26 mouse cellular contexts compared by ENCODE assay signal in genomic region chr7:133060170-133060569, GRCm38 (mm10).
DNase-seq lines count a peak whose midpoint lies in the region; ATAC-seq and TF ChIP-seq lines count a peak whose summit lies in the region.
"Had no signal": no experiment of that assay in that cellular context is flagged by ENCODE, and none has a peak within 500 bp of the region (broad histone marks: within the 10 kb centered on the region; RNA-seq: fewer than 3 reads in every experiment).

No protein-coding gene starts in this region.

- peak overlapping the region; percentile 91 for H3K27ac ChIP-seq in gastrocnemius, adult 2 months
- H3K27ac ChIP-seq in neural tube, embryonic 13.5 days (replicated peaks): peak overlapping the region; percentile 20; the same call in 1 of the 2 replicates
- H3K27ac ChIP-seq: hindbrain, embryonic 12.5 days; kidney, postnatal 0 days; limb, embryonic 10.5 days; limb, embryonic 15.5 days; liver, embryonic 14.5 days; macrophage; neural tube, embryonic 15.5 days had no signal

- DNase-seq in cerebellum, postnatal 14 days: peak; percentile 52 to 56
- no peak for DNase-seq in gastrocnemius, adult 2 months
- no peak for DNase-seq in gastrocnemius, postnatal 25 days
- no peak for DNase-seq in neural tube, embryonic 10.5 days (ENCODE audit: extremely low spot score, low spot score)
- DNase-seq: adrenal gland, adult 2 months; adrenal gland, postnatal 36 days; B cell, adult 2 months; gastrocnemius, postnatal 36 days; heart, adult 2 months; kidney, adult 8-10 months; kidney, postnatal 4 days; lung, adult 2 months; lung, postnatal 10 days; right cerebral cortex, postnatal 14 days had no signal

- H3K36me3 ChIP-seq in neural tube, embryonic 13.5 days: peaks cover 15% of the 10 kb centered on the region; the same call in 1 of the 2 replicates
- H3K36me3 ChIP-seq: neural tube, embryonic 15.5 days had no signal

- H3K9me3 ChIP-seq in neural tube, embryonic 13.5 days: no peaks in the 10 kb centered on the region
- H3K9me3 ChIP-seq: hindbrain, embryonic 12.5 days; limb, embryonic 10.5 days; limb, embryonic 15.5 days; midbrain, embryonic 13.5 days; neural tube, embryonic 15.5 days had no signal

- no peak for ATAC-seq in cerebellum, adult (ENCODE audit: insufficient number of reproducible peaks, low FRiP score, low TSS enrichment)
- no peak for ATAC-seq in neural tube, embryonic 13.5 days (ENCODE audit: low read depth)
- ATAC-seq: activated CD4-positive, CD25-positive, alpha-beta regulatory T cell, adult 4 months; intestine, embryonic 16.5 days; midbrain, embryonic 13.5 days had no signal

- H3K4me1 ChIP-seq in neural tube, embryonic 13.5 days (replicated peaks): peaks cover 37% of the 10 kb centered on the region

- H3K9ac ChIP-seq in neural tube, embryonic 13.5 days: no peak overlapping the region
- H3K9ac ChIP-seq: hindbrain, embryonic 12.5 days; limb, embryonic 15.5 days; liver, embryonic 14.5 days; midbrain, embryonic 13.5 days; neural tube, embryonic 15.5 days had no signal

- no peak overlapping the region for H3K4me2 ChIP-seq in neural tube, embryonic 13.5 days
- H3K4me2 ChIP-seq: hindbrain, embryonic 12.5 days; limb, embryonic 15.5 days; midbrain, embryonic 13.5 days; neural tube, embryonic 15.5 days had no signal

- no peaks in the 10 kb centered on the region for H3K27me3 ChIP-seq in neural tube, embryonic 13.5 days
- H3K27me3 ChIP-seq: hindbrain, embryonic 12.5 days; limb, embryonic 15.5 days; midbrain, embryonic 13.5 days; neural tube, embryonic 15.5 days had no signal

- WGBS in neural tube, embryonic 13.5 days: 83% methylated on average over 6 of the region's 6 CpGs

- H3K4me3 ChIP-seq in gastrocnemius, adult 2 months: no peak overlapping the region
- H3K4me3 ChIP-seq in neural tube, embryonic 13.5 days: no peak overlapping the region
- H3K4me3 ChIP-seq: heart, adult 2 months; hindbrain, embryonic 12.5 days; limb, embryonic 10.5 days; limb, embryonic 15.5 days; midbrain, embryonic 13.5 days; neural tube, embryonic 15.5 days had no signal

- intact Hi-C loops in gastrocnemius, adult 2 months (cut with DNase I): no loop called here

- no peak for TF ChIP-seq CTCF in gastrocnemius, adult 2 months (IDR thresholded peaks at IDR 0.05)

Comparison
In these comparisons a context has a peak if more than half of its experiments do, and no peak if none do; other contexts are left out.
1. DNase-seq: peak in cerebellum, postnatal 14 days (2 of 2); none in gastrocnemius, adult 2 months (single experiment), gastrocnemius, postnatal 25 days (single experiment) and neural tube, embryonic 10.5 days (single experiment).